Mouse (Mus musculus) hindbrain, embryonic 10.5 days (tissue): ENCODE results near the gene Pxk. TPM values are rescaled to one million over a fixed set of nuclear protein-coding genes. Genes with fewer than 3 reads are reported as not detected.

Source experiments
- DNase-seq: peaks from one replicate; pipeline ENCODE4 v3.0.0-alpha.2; 2017; ENCODE audit warnings: low spot score
- H3K27ac ChIP-seq: fragments of 300-500 bp; sonication (generic); 2 replicates; pipeline ENCODE4 v1.5.1; 2016; ENCODE audit warnings: mild to moderate bottlenecking, moderate library complexity
- H3K27me3 ChIP-seq: fragments of 300-500 bp; sonication (generic); 2 replicates; pipeline ENCODE4 v1.6.1; 2016; ENCODE audit warnings: mild to moderate bottlenecking; ENCODE audit not compliant: poor library complexity, insufficient read depth, severe bottlenecking
- H3K36me3 ChIP-seq: fragments of 300-500 bp; sonication (generic); 2 replicates; pipeline ENCODE4 v1.6.1; 2016; ENCODE audit warnings: mild to moderate bottlenecking, moderate library complexity
- H3K4me1 ChIP-seq: fragments of 300-500 bp; sonication (generic); replicated peaks from 2 replicates; pipeline ENCODE4 v1.6.1; 2016; ENCODE audit warnings: mild to moderate bottlenecking
- H3K4me3 ChIP-seq: fragments of 300-500 bp; sonication (generic); 2 replicates; pipeline ENCODE4 v1.5.1; 2016; ENCODE audit warnings: mild to moderate bottlenecking, moderate library complexity
- H3K9me3 ChIP-seq: fragments of 300-500 bp; sonication (generic); 2 replicates; pipeline ENCODE4 v1.6.1; 2016; ENCODE audit warnings: mild to moderate bottlenecking, moderate library complexity
- WGBS: fragments of 180-500 bp; shearing (Covaris S2); methylation state at CpG from one replicate; pipeline ENCODE4 v1.1.7; 2016; 5-methylcytosine and 5-hydroxymethylcytosine counted together
- polyA plus RNA-seq: library from polyadenylated mRNA; unstranded; fragments of >200 nt; fragmentation: Nextera tagmentation; extraction: Ambion mirVana; gene quantifications from 2 replicates; pipeline ENCODE4 v1.2.1, GENCODE M21; 2016

Pxk gene
- polyA plus RNA-seq, 1 experiment from 2014 or later: 23.8 TPM

DNA sequence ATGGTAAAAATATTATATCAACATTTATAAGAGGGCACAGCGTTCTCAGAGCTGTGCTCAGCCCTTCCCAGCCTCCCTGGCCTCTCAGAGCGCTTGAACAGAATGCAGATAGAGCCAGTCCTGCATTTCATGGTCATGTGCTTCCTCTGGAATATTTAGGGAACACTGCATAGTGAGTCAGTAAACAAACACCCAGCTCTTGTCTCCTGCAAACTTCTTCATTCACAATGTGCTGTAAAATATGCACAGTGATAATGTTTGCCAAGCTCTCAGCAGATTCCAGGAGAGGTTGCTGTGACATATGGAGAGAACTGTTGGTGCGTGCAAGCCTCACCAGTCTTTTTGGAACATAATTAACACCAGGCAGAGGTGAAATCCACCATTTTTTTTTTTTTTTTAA lies 37.1 kb downstream of the Pxk start:
- Histone ChIP-seq H3K4me3 (no peak overlapping the region), H3K36me3 (peaks cover 20% of the 10 kb centered on the region), H3K9me3 (no peaks in the 10 kb centered on the region), H3K27ac (no peak overlapping the region), H3K27me3 (no peaks in the 10 kb centered on the region), H3K4me1 (0 out of 2 replicates have a peak, but pooled peaks cover 4% of the 10 kb centered on the region)
- WGBS: 85% methylated on average over 3 of the region's 3 CpGs
- no peak for DNase-seq

DNA sequence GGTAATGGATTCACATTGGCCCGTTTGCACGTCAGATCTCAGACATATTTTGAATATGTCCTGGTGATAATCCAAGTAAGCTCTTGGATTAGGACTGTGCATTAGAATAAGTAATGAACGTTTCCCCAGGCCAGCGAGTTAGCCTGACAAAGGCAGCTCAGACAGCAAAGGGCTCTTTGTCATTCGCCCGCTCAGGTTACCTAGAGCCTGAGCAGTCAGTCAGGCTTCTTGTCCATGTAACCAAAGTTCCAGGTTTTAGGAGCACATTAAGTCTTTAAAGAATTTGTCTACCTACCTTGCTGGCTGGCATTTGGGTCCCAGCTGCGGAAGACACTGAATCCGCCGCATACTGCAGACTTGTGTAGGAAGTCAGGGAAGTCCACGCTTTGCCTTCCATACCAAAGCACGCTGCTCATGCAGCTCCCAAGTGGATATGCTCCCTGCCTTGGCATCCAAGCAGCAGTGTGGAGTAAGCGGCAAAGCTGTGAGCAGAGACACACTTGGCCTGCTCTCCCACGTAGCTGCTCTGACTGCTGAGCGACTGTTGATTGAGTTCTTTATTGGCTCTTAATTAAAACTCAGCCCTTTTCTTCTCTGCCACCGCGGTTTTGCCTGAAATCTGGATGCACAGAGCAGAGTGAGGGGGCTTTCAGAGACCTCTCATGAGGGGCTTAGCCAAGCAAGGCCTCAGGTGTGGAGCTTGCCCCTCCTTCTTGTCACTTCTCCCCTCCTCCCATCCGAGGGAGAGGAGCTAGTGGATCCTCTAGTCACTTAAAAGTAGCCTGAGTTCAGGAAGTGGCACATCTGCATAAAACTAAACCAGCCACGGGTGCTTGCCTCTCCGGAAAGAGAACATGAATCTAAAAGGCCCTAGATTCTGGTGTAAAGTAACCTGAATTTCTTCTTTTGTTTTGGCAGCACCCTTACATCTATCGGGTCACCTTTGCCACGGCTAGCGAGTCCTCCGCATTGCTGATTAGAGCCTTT lies 42.0 kb downstream of the Pxk start:
- Histone ChIP-seq H3K27me3 (no peaks in the 10 kb centered on the region), H3K36me3 (peaks cover 37% of the 10 kb centered on the region), H3K4me1 (peaks cover 10% of the 10 kb centered on the region; the same call in 1 of the 2 replicates), H3K9me3 (no peaks in the 10 kb centered on the region), H3K27ac (no peak overlapping the region), H3K4me3 (no peak overlapping the region)
- no peak for DNase-seq
- WGBS: 54% methylated on average over 23 of the region's 23 CpGs

DNA sequence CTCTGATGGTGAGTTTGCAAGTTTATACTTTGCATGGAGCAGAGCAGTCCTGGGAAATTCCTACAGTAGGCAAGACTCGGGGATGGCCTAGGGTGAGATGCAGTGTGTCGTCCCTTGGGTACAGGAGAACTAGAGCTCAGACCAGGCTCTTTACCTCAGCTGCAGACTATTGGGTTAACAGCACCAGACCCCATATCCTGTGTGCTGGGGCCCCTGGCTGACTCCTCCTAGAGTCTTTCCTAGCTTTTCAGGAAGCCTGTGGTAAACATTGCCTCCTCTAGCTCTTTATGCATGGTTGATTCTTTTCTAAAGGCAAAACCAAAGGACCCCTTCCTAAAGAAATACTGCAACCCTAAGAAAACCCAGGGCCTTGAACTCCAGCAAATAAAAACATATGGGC lies 43.1 kb downstream of the Pxk start:
- DNase-seq: no peak
- H3K27me3 ChIP-seq: no peaks in the 10 kb centered on the region
- no peaks in the 10 kb centered on the region for H3K9me3 ChIP-seq
- peaks cover 10% of the 10 kb centered on the region; the same call in 1 of the 2 replicates for H3K4me1 ChIP-seq
- no peak overlapping the region for H3K27ac ChIP-seq
- H3K36me3 ChIP-seq: peaks cover 45% of the 10 kb centered on the region
- H3K4me3 ChIP-seq: no peak overlapping the region
- 60% methylated on average over 2 of the region's 2 CpGs for WGBS

DNA sequence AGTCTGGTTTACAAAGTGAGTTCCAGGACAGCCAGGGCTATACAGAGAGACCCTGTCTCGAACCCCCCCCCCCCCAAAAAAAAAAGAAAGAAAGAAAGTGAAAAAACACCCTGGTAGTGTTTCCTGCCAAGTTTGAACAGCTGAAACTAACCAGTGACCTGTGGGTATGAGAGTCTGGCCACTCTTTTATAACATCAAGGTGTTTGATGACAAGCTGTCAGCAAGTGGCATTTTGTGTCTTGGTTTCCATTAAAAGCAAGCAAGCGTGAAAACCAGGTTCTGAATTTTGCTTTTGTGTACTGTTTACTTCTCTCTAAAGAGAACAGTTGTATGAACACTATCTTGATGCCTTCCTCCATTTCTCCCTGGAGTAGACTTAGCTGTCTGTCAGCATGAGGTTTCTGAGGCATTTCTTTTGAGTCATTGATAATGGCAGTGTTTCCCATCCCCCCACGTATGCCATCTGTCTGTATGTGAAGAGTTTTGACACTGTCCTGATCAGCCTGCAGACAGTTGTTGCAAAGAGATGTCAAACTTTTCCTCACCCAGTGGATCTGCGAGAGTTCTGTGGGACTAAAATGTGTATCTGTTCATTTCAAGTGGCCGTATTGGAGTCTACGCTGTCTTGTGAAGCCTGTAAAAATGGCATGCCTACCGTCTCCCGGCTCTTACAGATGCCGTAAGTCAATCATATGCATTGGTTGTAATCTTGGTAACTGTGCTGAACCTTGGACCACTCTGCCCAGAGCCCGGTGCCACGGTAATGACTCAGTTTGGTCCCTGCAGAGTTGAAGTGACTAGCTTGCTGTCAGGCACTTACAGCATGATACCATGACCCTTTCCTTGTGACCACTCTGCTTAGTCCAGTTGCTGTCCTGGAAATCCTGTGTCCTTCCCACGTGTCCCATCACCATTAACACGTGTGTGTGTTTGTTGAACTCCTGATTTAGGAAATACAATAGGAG lies 47.9 kb downstream of the Pxk start:
- no peak for DNase-seq
- WGBS: 87% methylated on average over 13 of the region's 13 CpGs

DNA sequence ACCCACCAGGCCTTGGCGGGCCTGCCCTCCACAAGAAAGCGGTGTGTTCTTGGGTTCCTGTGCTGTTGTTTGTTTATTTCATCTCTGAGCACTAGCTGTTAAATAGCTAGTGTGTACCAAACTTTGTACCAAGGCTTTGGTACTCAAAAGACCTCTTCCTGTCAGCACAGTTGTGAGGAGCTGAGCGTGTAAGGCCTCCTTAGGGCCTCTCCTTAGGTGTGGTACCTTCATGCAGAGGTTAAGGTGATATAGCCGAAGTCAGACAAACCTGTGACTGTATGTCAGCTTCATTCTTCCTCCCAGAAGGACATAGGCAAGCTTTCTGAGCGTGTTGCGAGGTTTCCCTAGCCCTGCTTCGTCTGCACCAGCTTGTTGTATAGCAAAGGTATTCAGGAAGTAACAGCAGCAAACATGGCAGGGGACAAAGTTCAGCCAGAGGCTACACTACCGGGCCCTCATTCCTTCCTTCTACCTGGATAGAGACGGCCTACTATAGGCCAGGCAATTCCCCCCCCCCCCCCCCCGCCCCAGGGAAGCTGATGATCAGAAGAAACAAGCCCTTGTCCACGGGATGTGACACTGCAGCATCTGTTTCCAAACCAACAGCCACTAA lies 48.7 kb downstream of the Pxk start:
- Histone ChIP-seq H3K9me3 (no peaks in the 10 kb centered on the region), H3K36me3 (peaks cover 54% of the 10 kb centered on the region), H3K27ac (no peak overlapping the region), H3K4me1 (no peaks in the 10 kb centered on the region), H3K27me3 (no peaks in the 10 kb centered on the region), H3K4me3 (no peak overlapping the region)
- no peak for DNase-seq
- 88% methylated on average over 11 of the region's 11 CpGs for WGBS

More for the DNA sequence above, 47.9 kb downstream of the Pxk start:
- no peaks in the 10 kb centered on the region for H3K27me3 ChIP-seq
- peaks cover 4% of the 10 kb centered on the region; the same call in 1 of the 2 replicates for H3K4me1 ChIP-seq
- no peaks in the 10 kb centered on the region for H3K9me3 ChIP-seq
- H3K36me3 ChIP-seq: peaks cover 53% of the 10 kb centered on the region
- no peak overlapping the region for H3K4me3 ChIP-seq
- H3K27ac ChIP-seq: no peak overlapping the region

DNA sequence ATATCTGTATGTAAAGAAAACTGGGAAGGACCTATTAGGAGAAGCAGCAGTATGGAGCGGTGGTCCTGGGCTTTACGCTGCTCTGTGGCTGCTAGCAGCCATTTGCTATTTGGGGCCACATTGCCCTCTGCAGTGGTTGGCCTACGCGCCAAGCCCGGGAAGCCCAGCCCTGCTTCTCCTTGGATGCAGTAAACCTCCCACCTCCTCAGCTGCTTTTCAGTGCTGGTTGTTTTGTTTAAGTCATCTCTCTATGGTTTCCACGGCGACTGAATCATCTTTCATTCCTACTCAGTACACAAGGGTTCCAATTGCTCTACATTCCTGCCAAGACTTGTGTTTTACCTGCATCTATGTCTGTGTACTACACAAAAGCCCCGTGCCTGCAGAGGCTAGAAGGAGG lies 50.8 kb downstream of the Pxk start:
- no peak for DNase-seq
- 86% methylated on average over 8 of the region's 8 CpGs for WGBS

DNA sequence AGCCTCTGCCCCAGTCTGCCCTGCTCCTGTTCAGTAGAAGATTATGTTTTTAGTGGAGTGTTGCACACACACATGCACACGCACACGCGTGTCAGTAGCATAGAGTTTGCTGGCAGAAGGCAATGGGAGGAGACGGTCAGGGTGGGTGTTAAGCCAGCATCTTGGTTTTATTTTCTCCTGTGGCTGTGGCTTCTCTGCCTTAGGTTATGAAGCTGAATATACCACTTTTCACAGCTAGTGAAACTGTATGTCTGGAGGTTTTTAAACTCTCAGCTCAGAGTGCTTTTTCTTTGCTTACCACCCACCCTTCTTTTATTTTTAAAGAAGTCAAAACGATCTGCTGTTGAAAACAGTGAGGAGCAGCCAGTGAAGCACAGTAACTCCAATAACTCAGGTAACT lies 53.7 kb downstream of the Pxk start:
- no peak overlapping the region for H3K4me3 ChIP-seq
- no peaks in the 10 kb centered on the region for H3K27me3 ChIP-seq
- H3K27ac ChIP-seq: no peak overlapping the region
- 93% methylated on average over 5 of the region's 5 CpGs for WGBS
- H3K4me1 ChIP-seq: no peaks in the 10 kb centered on the region
- H3K36me3 ChIP-seq: peaks cover 24% of the 10 kb centered on the region
- no peak for DNase-seq
- H3K9me3 ChIP-seq: no peaks in the 10 kb centered on the region

More for the DNA sequence above, 50.8 kb downstream of the Pxk start:
- Histone ChIP-seq H3K36me3 (peaks cover 48% of the 10 kb centered on the region), H3K9me3 (no peaks in the 10 kb centered on the region), H3K4me3 (no peak overlapping the region), H3K4me1 (no peaks in the 10 kb centered on the region), H3K27me3 (no peaks in the 10 kb centered on the region), H3K27ac (no peak overlapping the region)

DNA sequence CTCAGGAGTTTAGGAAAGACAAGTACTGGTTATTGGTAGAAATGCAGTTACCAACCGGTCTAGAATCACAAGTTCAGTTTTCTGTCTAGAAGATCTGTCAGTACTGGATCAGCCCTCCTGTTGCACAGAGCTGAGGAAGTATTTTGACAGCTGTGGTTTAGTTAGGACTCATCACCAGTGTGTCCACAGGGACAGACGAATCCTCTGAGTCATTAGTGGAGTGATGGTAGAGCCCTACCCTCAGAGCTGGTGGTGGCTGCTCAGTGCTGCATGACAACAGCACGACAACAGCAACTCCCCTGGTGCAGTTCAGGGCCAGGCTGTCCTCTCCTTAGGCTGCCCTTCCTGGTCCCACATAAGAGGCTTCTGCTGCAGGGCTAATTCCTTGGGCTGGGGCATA lies 56.1 kb downstream of the Pxk start:
- H3K27ac ChIP-seq: no peak overlapping the region
- WGBS: 66% methylated on average over 3 of the region's 3 CpGs
- peaks cover 17% of the 10 kb centered on the region for H3K36me3 ChIP-seq
- H3K4me3 ChIP-seq: no peak overlapping the region
- no peaks in the 10 kb centered on the region for H3K27me3 ChIP-seq
- DNase-seq: no peak
- no peaks in the 10 kb centered on the region for H3K9me3 ChIP-seq
- no peaks in the 10 kb centered on the region for H3K4me1 ChIP-seq

DNA sequence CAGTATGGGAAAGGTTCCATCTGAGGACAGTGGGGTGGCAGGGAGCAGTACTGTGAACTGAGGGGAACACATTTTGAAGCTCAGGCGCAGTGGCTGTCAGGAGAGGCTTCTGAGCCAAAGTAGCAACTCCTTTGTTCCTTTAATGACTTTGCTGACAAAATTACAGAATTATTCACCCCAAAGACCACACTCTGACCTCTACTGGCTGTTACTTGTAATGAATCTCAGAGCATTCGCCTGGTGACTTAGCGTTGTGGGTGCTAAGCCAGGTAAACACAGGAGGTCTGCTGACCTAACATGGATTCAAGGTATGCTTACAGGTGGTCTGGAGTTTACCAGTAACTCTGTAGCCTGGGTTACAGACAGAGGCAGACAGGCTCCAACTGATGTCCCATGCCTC lies 58.9 kb downstream of the Pxk start:
- DNase-seq: no peak
- 41% methylated on average over 3 of the region's 3 CpGs for WGBS
- no peaks in the 10 kb centered on the region for H3K27me3 ChIP-seq
- H3K4me3 ChIP-seq: no peak overlapping the region
- no peaks in the 10 kb centered on the region for H3K4me1 ChIP-seq
- H3K36me3 ChIP-seq: peaks cover 17% of the 10 kb centered on the region
- no peak overlapping the region for H3K27ac ChIP-seq
- H3K9me3 ChIP-seq: no peaks in the 10 kb centered on the region

DNA sequence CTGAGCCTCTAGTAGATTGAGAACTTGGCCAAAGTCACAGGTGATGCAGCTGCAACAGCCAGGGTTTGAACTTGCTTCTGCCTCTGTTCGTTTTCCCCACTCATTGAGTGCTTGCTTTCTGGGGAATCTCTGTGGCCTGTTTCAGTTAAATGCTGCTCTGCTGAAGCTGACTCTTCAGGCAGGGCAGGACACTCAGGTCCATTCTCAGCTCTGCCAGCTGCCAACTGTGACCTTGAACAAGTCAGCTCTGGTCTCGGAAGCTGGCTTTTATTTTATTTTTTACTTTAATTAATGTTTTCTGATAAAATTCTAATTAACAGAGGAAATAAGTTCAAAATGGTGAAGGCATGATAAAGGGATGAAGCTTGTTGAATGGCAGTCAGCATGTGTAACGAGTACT lies 60.7 kb downstream of the Pxk start:
- no peaks in the 10 kb centered on the region for H3K9me3 ChIP-seq
- no peak for DNase-seq
- H3K4me1 ChIP-seq: no peaks in the 10 kb centered on the region
- peaks cover 30% of the 10 kb centered on the region for H3K36me3 ChIP-seq
- H3K27me3 ChIP-seq: no peaks in the 10 kb centered on the region
- H3K27ac ChIP-seq: no peak overlapping the region
- 90% methylated on average over 3 of the region's 3 CpGs for WGBS
- no peak overlapping the region for H3K4me3 ChIP-seq

DNA sequence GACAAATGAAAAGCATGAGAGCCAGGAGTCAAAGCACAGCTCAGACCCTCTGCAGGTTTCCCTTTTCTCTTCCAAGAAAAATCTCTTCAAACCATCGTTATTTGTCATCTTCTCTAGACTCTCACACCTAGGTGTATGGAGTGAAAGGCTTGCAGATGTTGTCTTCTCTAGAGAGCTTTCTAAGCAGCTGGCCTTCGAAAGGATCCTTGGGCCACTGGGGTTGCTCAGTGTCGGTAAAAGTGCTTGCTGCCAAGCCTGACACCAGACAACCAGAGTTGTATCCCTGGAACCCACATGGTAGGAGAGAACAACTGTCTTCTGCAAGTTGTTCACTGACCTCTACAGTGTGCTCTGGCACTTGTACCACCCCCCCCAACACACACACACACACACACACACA lies 61.1 kb downstream of the Pxk start:
- H3K4me3 ChIP-seq: no peak overlapping the region
- WGBS: 87% methylated on average over 3 of the region's 3 CpGs
- peaks cover 34% of the 10 kb centered on the region for H3K36me3 ChIP-seq
- H3K27me3 ChIP-seq: no peaks in the 10 kb centered on the region
- no peak for DNase-seq
- H3K27ac ChIP-seq: no peak overlapping the region
- H3K4me1 ChIP-seq: no peaks in the 10 kb centered on the region
- H3K9me3 ChIP-seq: no peaks in the 10 kb centered on the region

DNA sequence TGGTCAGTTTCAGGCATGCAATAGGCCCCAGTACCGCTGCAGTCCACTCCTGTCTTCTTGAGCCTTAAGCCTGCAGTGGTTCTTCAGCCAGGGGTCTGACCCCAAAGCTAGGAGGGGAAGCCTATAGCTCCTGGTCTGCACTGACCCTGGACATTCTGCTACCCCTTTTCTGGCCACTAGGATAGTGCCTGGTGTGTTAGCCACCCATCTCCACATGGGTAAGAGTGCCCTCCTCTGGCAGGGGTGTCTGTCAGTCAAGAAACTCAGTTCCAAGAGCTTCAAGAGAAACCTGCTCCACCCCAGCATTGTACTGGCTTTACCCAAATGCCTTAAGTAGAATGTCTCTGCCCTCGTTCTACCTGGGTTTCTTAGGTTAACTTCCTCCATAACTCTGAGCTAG lies 63.8 kb downstream of the Pxk start:
- no peak overlapping the region for H3K4me3 ChIP-seq
- DNase-seq: no peak
- no peaks in the 10 kb centered on the region for H3K9me3 ChIP-seq
- peaks cover 61% of the 10 kb centered on the region for H3K36me3 ChIP-seq
- H3K4me1 ChIP-seq: no peaks in the 10 kb centered on the region
- WGBS: 84% methylated on average over 2 of the region's 2 CpGs
- H3K27ac ChIP-seq: no peak overlapping the region
- H3K27me3 ChIP-seq: no peaks in the 10 kb centered on the region
